Mouse (Mus musculus): ENCODE measurements around the gene Spz1.

Spz1 gene

GRCm38 (mm10) chr13:92578210-92578609, 2.2 kb upstream of the Spz1 start:
- in situ Hi-C loops (cut with MboI): loop anchor here (5.0 kb wide), 1 partner anchor 164 kb away; no protein-coding TSS in a partner anchor

GRCm38 (mm10) chr13:92576688-92577087, 716 bp upstream of the Spz1 start:
- in situ Hi-C loops (cut with MboI): loop anchor here (5.0 kb wide), 1 partner anchor 166 kb away; no protein-coding TSS in a partner anchor

GRCm38 (mm10) chr13:92559429-92559828, 16.5 kb downstream of the Spz1 start:
- in situ Hi-C loops (cut with MboI): no loop called here

- in situ Hi-C loops (cut with MboI): no loop called here
Measured at GRCm38 (mm10) chr13:92557229-92557628, 18.7 kb downstream of the Spz1 start.

GRCm38 (mm10) chr13:92556458-92557126, 19.4 kb downstream of the Spz1 start:
- in situ Hi-C loops (cut with MboI): no loop called here

GRCm38 (mm10) chr13:92547093-92547492, 28.9 kb downstream of the Spz1 start:
- in situ Hi-C loops (cut with MboI): no loop called here

GRCm38 (mm10) chr13:92540997-92541396, 35.0 kb downstream of the Spz1 start:
- in situ Hi-C loops (cut with MboI): no loop called here

GRCm38 (mm10) chr13:92539126-92539525, 36.8 kb downstream of the Spz1 start:
- in situ Hi-C loops (cut with MboI): no loop called here

GRCm38 (mm10) chr13:92533801-92534200, 42.2 kb downstream of the Spz1 start:
- in situ Hi-C loops (cut with MboI): no loop called here

- in situ Hi-C loops (cut with MboI): no loop called here
Measured at GRCm38 (mm10) chr13:92532216-92532615, 43.8 kb downstream of the Spz1 start.

- in situ Hi-C loops (cut with MboI): no loop called here
Measured at GRCm38 (mm10) chr13:92531237-92531636, 44.7 kb downstream of the Spz1 start.

- in situ Hi-C loops (cut with MboI): no loop called here
Measured at GRCm38 (mm10) chr13:92530721-92531211, 45.2 kb downstream of the Spz1 start, which contains the start of gene Zfyve16. Gene Zfyve16 (minus strand): TSS chr13:92530868.

- in situ Hi-C loops (cut with MboI): no loop called here
Measured at GRCm38 (mm10) chr13:92529828-92530720, 45.9 kb downstream of the Spz1 start.

All from mature B cell (primary cell).